Mouse (Mus musculus) intestine, embryonic 14.5 days (tissue): ENCODE measurements around the gene Tspo. TPM values are rescaled to one million over a fixed set of nuclear protein-coding genes. Genes with fewer than 3 reads are reported as not detected.

Experiments
- ATAC-seq: fragments of 200-750 bp; cut with Nextera tagmentation; replicated peaks from 2 replicates; pipeline ENCODE4 v1.8.0; 2017; ENCODE audit warnings: low read depth, moderate number of reproducible peaks, moderate TSS enrichment, moderate library complexity; ENCODE audit not compliant: low FRiP score, low TSS enrichment
- DNase-seq: peaks from one replicate; pipeline ENCODE4 v3.0.0-alpha.2; 2018; ENCODE audit warnings: low spot score
- H3K27ac ChIP-seq: fragments of 300-500 bp; sonication (generic); 2 replicates; pipeline ENCODE4 v1.5.1; 2014; ENCODE audit warnings: low read depth, mild to moderate bottlenecking, control low read depth
- H3K27me3 ChIP-seq: fragments of 300-500 bp; sonication (generic); replicated peaks from 2 replicates; pipeline ENCODE4 v1.6.1; 2014; ENCODE audit warnings: low read length, control low read depth; ENCODE audit not compliant: control insufficient read depth, insufficient read depth
- H3K36me3 ChIP-seq: fragments of 300-500 bp; sonication (generic); 2 replicates; pipeline ENCODE4 v1.6.1; 2014; ENCODE audit warnings: low read length, control low read depth; ENCODE audit not compliant: control insufficient read depth, insufficient read depth
- H3K4me1 ChIP-seq: fragments of 300-500 bp; sonication (generic); replicated peaks from 2 replicates; pipeline ENCODE4 v1.6.1; 2014; ENCODE audit warnings: low read length, control low read depth, mixed read lengths; ENCODE audit not compliant: control insufficient read depth, insufficient read depth
- H3K4me2 ChIP-seq: fragments of 300-500 bp; sonication (generic); 2 replicates; pipeline ENCODE4 v1.6.1; 2014; ENCODE audit warnings: low read length
- H3K4me3 ChIP-seq: fragments of 300-500 bp; sonication (generic); 2 replicates; pipeline ENCODE4 v1.5.1; 2014; ENCODE audit warnings: low read depth, low read length, control low read depth, mixed read lengths
- H3K9ac ChIP-seq: fragments of 300-500 bp; sonication (generic); 2 replicates; pipeline ENCODE4 v1.6.1; 2014; ENCODE audit warnings: mild to moderate bottlenecking, low read length
- H3K9me3 ChIP-seq: fragments of 300-500 bp; sonication (generic); 2 replicates; pipeline ENCODE4 v1.6.1; 2016; ENCODE audit warnings: low read length, control low read depth; ENCODE audit not compliant: control insufficient read depth
- WGBS: fragments of 180-500 bp; shearing (Covaris S2); extraction: QIAGEN DNeasy Blood & Tissue Kit; methylation state at CpG from one replicate; pipeline ENCODE4 v1.1.7; 2014; 5-methylcytosine and 5-hydroxymethylcytosine counted together
- polyA plus RNA-seq: library from polyadenylated mRNA; unstranded; fragments of >200 nt; fragmentation: Nextera tagmentation; extraction: Ambion mirVana; gene quantifications from 2 replicates; pipeline ENCODE4 v1.2.1, GENCODE M21; 2014

The Tspo gene
- polyA plus RNA-seq, 1 experiment from 2014 or later, result 107 TPM

GRCm38 (mm10) chr15:83582931-83583330 is 19.5 kb downstream of the Tspo start:
- Histone ChIP-seq H3K36me3 (peaks cover 94% of the 10 kb centered on the region), H3K27ac (no peak overlapping the region), H3K4me3 (no peak overlapping the region), H3K27me3 (no peaks in the 10 kb centered on the region), H3K4me1 (no peaks in the 10 kb centered on the region), H3K9me3 (0 out of 2 replicates have a peak, but pooled peaks cover 4% of the 10 kb centered on the region), H3K9ac (no peak overlapping the region), H3K4me2 (no peak overlapping the region)
- DNase-seq (no peak), ATAC-seq (no peak)
- 81% methylated on average over 4 of the region's 4 CpGs for WGBS

- ATAC-seq (no peak), DNase-seq (no peak)
- Histone ChIP-seq H3K9me3 (0 out of 2 replicates have a peak, but pooled peaks cover 4% of the 10 kb centered on the region), H3K4me2 (no peak overlapping the region), H3K4me3 (no peak overlapping the region), H3K36me3 (peaks cover 94% of the 10 kb centered on the region), H3K4me1 (no peaks in the 10 kb centered on the region), H3K9ac (no peak overlapping the region), H3K27me3 (no peaks in the 10 kb centered on the region), H3K27ac (no peak overlapping the region)
- 77% methylated on average over 8 of the region's 8 CpGs for WGBS
Measured at GRCm38 (mm10) chr15:83583419-83584156, 20.2 kb downstream of the Tspo start.

- H3K9me3 ChIP-seq, result 0 out of 2 replicates have a peak, but pooled peaks cover 4% of the 10 kb centered on the region
- DNase-seq, result no peak
- H3K27me3 ChIP-seq, result no peaks in the 10 kb centered on the region
- H3K36me3 ChIP-seq, result peaks cover 82% of the 10 kb centered on the region
- no peak overlapping the region for H3K4me3 ChIP-seq
- H3K9ac ChIP-seq, result no peak overlapping the region
- ATAC-seq, result no peak
- H3K4me1 ChIP-seq, result no peaks in the 10 kb centered on the region
- no peak overlapping the region for H3K27ac ChIP-seq
- H3K4me2 ChIP-seq, result no peak overlapping the region
- WGBS, result 93% methylated on average over 6 of the region's 6 CpGs
Measured at GRCm38 (mm10) chr15:83584741-83585220, 21.4 kb downstream of the Tspo start.

- H3K4me1 ChIP-seq, result peaks cover 8% of the 10 kb centered on the region
- 0 out of 2 replicates have a peak, but pooled peaks cover 2% of the 10 kb centered on the region for H3K9me3 ChIP-seq
- DNase-seq (no peak), ATAC-seq (no peak)
- H3K4me3 ChIP-seq, result no peak overlapping the region
- H3K9ac ChIP-seq, result no peak overlapping the region
- 87% methylated on average over 4 of the region's 4 CpGs for WGBS
- peaks cover 29% of the 10 kb centered on the region for H3K36me3 ChIP-seq
- no peaks in the 10 kb centered on the region for H3K27me3 ChIP-seq
- H3K4me2 ChIP-seq, result no peak overlapping the region
- no peak overlapping the region for H3K27ac ChIP-seq
Measured at GRCm38 (mm10) chr15:83590841-83591240, 27.4 kb downstream of the Tspo start.

GRCm38 (mm10) chr15:83591758-83592157 is 28.4 kb downstream of the Tspo start:
- Histone ChIP-seq H3K9ac (no peak overlapping the region), H3K9me3 (no peaks in the 10 kb centered on the region), H3K4me2 (no peak overlapping the region), H3K27me3 (no peaks in the 10 kb centered on the region), H3K4me3 (no peak overlapping the region), H3K4me1 (peaks cover 8% of the 10 kb centered on the region), H3K36me3 (peaks cover 20% of the 10 kb centered on the region), H3K27ac (no peak overlapping the region)
- ATAC-seq (no peak), DNase-seq (no peak)
- 87% methylated on average over 6 of the region's 6 CpGs for WGBS

GRCm38 (mm10) chr15:83592260-83593188 is 29.1 kb downstream of the Tspo start:
- WGBS, result 73% methylated on average over 8 of the region's 8 CpGs

GRCm38 (mm10) chr15:83593189-83593585 is 29.8 kb downstream of the Tspo start:
- Histone ChIP-seq H3K27ac (no peak overlapping the region), H3K4me1 (peaks cover 8% of the 10 kb centered on the region), H3K9ac (no peak overlapping the region), H3K27me3 (no peaks in the 10 kb centered on the region), H3K9me3 (no peaks in the 10 kb centered on the region), H3K4me3 (no peak overlapping the region), H3K4me2 (no peak overlapping the region), H3K36me3 (peaks cover 7% of the 10 kb centered on the region; the same call in 1 of the 2 replicates)
- DNase-seq, result no peak
- no peak for ATAC-seq

More at GRCm38 (mm10) chr15:83592260-83593188, 29.1 kb downstream of the Tspo start:
- Histone ChIP-seq H3K9me3 (no peaks in the 10 kb centered on the region), H3K4me3 (no peak overlapping the region), H3K4me2 (no peak overlapping the region), H3K36me3 (peaks cover 13% of the 10 kb centered on the region), H3K27me3 (no peaks in the 10 kb centered on the region), H3K9ac (no peak overlapping the region), H3K4me1 (peaks cover 8% of the 10 kb centered on the region), H3K27ac (no peak overlapping the region)
- DNase-seq (no peak), ATAC-seq (no peak)

- peak overlapping the region; percentile 50 for H3K4me3 ChIP-seq
- DNase-seq (peak; percentile 75), ATAC-seq (peak; percentile 51)
- no peak overlapping the region for H3K27ac ChIP-seq
- no peaks in the 10 kb centered on the region for H3K9me3 ChIP-seq
- H3K36me3 ChIP-seq, result peaks cover 4% of the 10 kb centered on the region; the same call in 1 of the 2 replicates
- H3K27me3 ChIP-seq, result no peaks in the 10 kb centered on the region
- H3K4me1 ChIP-seq, result peaks cover 8% of the 10 kb centered on the region
- H3K9ac ChIP-seq, result peak overlapping the region; percentile 49
- 11% methylated on average over 19 of the region's 19 CpGs for WGBS
- H3K4me2 ChIP-seq, result peak overlapping the region; percentile 78
Measured at GRCm38 (mm10) chr15:83593702-83594512, 30.5 kb downstream of the Tspo start.
